Mouse (Mus musculus) limb, embryonic 12.5 days (tissue): ENCODE measurements around the gene Phb2. TPM values are rescaled to one million over a fixed set of nuclear protein-coding genes. Genes with fewer than 3 reads are reported as not detected.
"Not testable (repeated sequence)": the region's sequence is repeated elsewhere in the genome, so short reads cannot be mapped to it uniquely, and the experiment has no call there.

Experiments used
- ATAC-seq: fragments of 200-750 bp; cut with Nextera tagmentation; 2 replicates; pipeline ENCODE4 v1.8.0; 2017; ENCODE audit warnings: low read depth, moderate TSS enrichment; ENCODE audit not compliant: insufficient number of reproducible peaks, insufficient read depth, low FRiP score, low TSS enrichment
- H3K27ac ChIP-seq: fragments of 300-500 bp; sonication (generic); 2 replicates; pipeline ENCODE4 v1.5.1; 2016; ENCODE audit warnings: mild to moderate bottlenecking, moderate library complexity
- H3K27me3 ChIP-seq: fragments of 300-500 bp; sonication (generic); 2 replicates; pipeline ENCODE4 v1.6.1; 2016; ENCODE audit warnings: mild to moderate bottlenecking, moderate library complexity
- H3K36me3 ChIP-seq: fragments of 300-500 bp; sonication (generic); 2 replicates; pipeline ENCODE4 v1.6.1; 2016; ENCODE audit warnings: mild to moderate bottlenecking, moderate library complexity
- H3K4me1 ChIP-seq: fragments of 300-500 bp; sonication (generic); replicated peaks from 2 replicates; pipeline ENCODE4 v1.6.1; 2016
- H3K4me2 ChIP-seq: fragments of 300-500 bp; sonication (generic); 2 replicates; pipeline ENCODE4 v1.6.1; 2016; ENCODE audit warnings: mild to moderate bottlenecking, moderate library complexity
- H3K4me3 ChIP-seq: fragments of 300-500 bp; sonication (generic); replicated peaks from 2 replicates; pipeline ENCODE4 v1.5.1; 2016; ENCODE audit warnings: mild to moderate bottlenecking
- H3K9ac ChIP-seq: fragments of 300-500 bp; sonication (generic); replicated peaks from 2 replicates; pipeline ENCODE4 v1.6.1; 2016; ENCODE audit warnings: mild to moderate bottlenecking, moderate library complexity
- H3K9me3 ChIP-seq: fragments of 300-500 bp; sonication (generic); 2 replicates; pipeline ENCODE4 v1.6.1; 2016; ENCODE audit warnings: mild to moderate bottlenecking, moderate library complexity
- WGBS: fragments of 180-500 bp; shearing (Covaris S2); methylation state at CpG from one replicate; pipeline ENCODE4 v1.1.7; 2016; 5-methylcytosine and 5-hydroxymethylcytosine counted together
- polyA plus RNA-seq: library from polyadenylated mRNA; unstranded; fragments of >200 nt; fragmentation: Nextera tagmentation; extraction: Ambion mirVana; gene quantifications from 2 replicates; pipeline ENCODE4 v1.2.1, GENCODE M21; 2016

Gene Phb2
- polyA plus RNA-seq, 1 experiment from 2014 or later, result 367 TPM

DNA sequence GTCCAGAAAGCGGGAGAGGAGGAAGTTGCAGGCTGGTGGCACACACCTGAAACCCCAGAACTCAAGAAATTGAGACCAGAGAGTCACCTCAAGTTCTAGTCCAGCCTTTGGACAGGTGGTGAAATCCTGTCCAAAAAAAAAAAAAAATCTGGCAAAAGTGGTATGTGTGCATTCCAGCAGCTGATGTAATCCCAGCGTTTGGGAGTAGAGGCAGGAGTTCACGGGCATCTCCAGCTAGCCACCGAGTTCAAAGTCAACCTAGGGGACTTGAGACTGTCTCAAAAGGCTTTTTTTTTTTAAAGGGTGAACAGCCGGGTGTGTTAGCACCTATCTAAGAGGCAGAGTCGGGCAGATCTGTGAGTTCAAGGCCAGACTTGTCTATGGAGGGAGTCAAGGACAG is 36.0 kb upstream of the Phb2 start:
- no peak overlapping the region for H3K27ac ChIP-seq
- no peak overlapping the region for H3K9ac ChIP-seq
- no peaks in the 10 kb centered on the region; the same call in 1 of the 2 replicates for H3K9me3 ChIP-seq
- H3K36me3 ChIP-seq, result peaks cover 15% of the 10 kb centered on the region; the same call in 1 of the 2 replicates
- H3K27me3 ChIP-seq, result no peaks in the 10 kb centered on the region
- ATAC-seq, result no peak
- no peak overlapping the region for H3K4me2 ChIP-seq
- 90% methylated on average over 6 of the region's 6 CpGs for WGBS
- H3K4me1 ChIP-seq, result peaks cover 16% of the 10 kb centered on the region
- no peak overlapping the region for H3K4me3 ChIP-seq

- Histone ChIP-seq H3K9me3 (no peaks in the 10 kb centered on the region; the same call in 1 of the 2 replicates), H3K27me3 (no peaks in the 10 kb centered on the region), H3K4me3 (no peak overlapping the region), H3K9ac (no peak overlapping the region), H3K27ac (no peak overlapping the region), H3K4me1 (no peaks in the 10 kb centered on the region), H3K36me3 (peaks cover 15% of the 10 kb centered on the region; the same call in 1 of the 2 replicates), H3K4me2 (no peak overlapping the region)
- 94% methylated on average over 7 of the region's 7 CpGs for WGBS
- no peak for ATAC-seq
Observed at GRCm38 (mm10) chr6:124678769-124679168, 33.4 kb upstream of the Phb2 start.

- no peak overlapping the region for H3K9ac ChIP-seq
- H3K4me2 ChIP-seq, result no peak overlapping the region
- no peaks in the 10 kb centered on the region for H3K4me1 ChIP-seq
- H3K27me3 ChIP-seq, result no peaks in the 10 kb centered on the region
- ATAC-seq, result no peak
- no peak overlapping the region for H3K27ac ChIP-seq
- peaks cover 9% of the 10 kb centered on the region; the same call in 1 of the 2 replicates for H3K36me3 ChIP-seq
- 90% methylated on average over 3 of the region's 3 CpGs for WGBS
- no peaks in the 10 kb centered on the region; the same call in 1 of the 2 replicates for H3K9me3 ChIP-seq
- H3K4me3 ChIP-seq, result no peak overlapping the region
Observed at GRCm38 (mm10) chr6:124679486-124679885, 32.6 kb upstream of the Phb2 start.

- not testable (repeated sequence) for H3K27ac ChIP-seq, H3K9me3 ChIP-seq, H3K4me3 ChIP-seq, H3K36me3 ChIP-seq, H3K4me1 ChIP-seq, H3K9ac ChIP-seq, ATAC-seq, H3K4me2 ChIP-seq, H3K27me3 ChIP-seq
- 82% methylated on average over 6 of the region's 6 CpGs for WGBS
Observed at GRCm38 (mm10) chr6:124682291-124682690, 29.8 kb upstream of the Phb2 start.

GRCm38 (mm10) chr6:124683591-124684417 is 28.3 kb upstream of the Phb2 start:
- Histone ChIP-seq H3K36me3 (no peaks in the 10 kb centered on the region), H3K9ac (no peak overlapping the region), H3K9me3 (no peaks in the 10 kb centered on the region), H3K27me3 (no peaks in the 10 kb centered on the region), H3K4me2 (no peak overlapping the region), H3K4me3 (no peak overlapping the region), H3K4me1 (no peaks in the 10 kb centered on the region), H3K27ac (no peak overlapping the region)
- 69% methylated on average over 14 of the region's 14 CpGs for WGBS
- no peak for ATAC-seq

DNA sequence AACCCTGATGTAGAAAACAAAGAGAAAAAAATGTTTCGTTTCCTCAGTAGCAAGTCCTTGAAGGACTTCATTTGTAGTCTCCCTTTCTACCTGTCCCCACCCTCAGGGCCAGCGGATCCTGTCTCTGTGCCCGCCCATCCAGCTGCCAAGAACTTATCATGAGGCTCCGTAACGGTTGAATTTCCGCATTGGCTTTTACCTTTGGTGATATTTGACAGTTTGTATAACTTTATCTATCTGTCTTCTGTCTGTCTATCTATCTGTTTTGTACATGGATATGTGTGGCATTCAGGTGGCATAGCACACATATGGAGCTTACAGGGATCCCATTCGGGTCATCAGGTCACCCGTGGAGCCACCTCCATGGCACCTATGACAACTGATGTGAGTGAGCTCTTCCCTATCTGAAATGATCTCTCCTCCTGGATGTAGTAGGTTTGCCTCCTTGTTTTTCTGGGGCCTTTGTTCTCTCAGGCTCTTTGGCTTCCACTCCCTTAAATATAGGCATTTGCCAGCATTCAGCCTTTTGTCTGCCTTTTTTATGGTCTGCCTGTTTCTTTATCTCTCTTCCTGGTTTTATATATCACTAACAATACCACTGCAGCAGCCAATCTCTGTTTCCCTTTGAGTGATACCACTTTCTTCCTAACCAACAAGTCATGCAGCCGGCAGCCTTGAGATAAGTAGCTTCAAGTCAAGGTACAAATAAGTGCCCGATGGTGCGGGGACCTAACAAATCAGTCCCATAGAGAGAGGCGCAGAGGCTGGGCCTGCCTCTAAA is 26.3 kb upstream of the Phb2 start:
- Histone ChIP-seq H3K4me3 (no peak overlapping the region), H3K4me1 (no peaks in the 10 kb centered on the region), H3K27me3 (no peaks in the 10 kb centered on the region), H3K9ac (no peak overlapping the region), H3K27ac (no peak overlapping the region), H3K4me2 (no peak overlapping the region), H3K9me3 (no peaks in the 10 kb centered on the region), H3K36me3 (no peaks in the 10 kb centered on the region)
- 90% methylated on average over 12 of the region's 12 CpGs for WGBS
- ATAC-seq, result no peak

- WGBS, result 80% methylated on average over 1 of the region's 1 CpGs
Observed at GRCm38 (mm10) chr6:124686644-124687043, 25.5 kb upstream of the Phb2 start.

DNA sequence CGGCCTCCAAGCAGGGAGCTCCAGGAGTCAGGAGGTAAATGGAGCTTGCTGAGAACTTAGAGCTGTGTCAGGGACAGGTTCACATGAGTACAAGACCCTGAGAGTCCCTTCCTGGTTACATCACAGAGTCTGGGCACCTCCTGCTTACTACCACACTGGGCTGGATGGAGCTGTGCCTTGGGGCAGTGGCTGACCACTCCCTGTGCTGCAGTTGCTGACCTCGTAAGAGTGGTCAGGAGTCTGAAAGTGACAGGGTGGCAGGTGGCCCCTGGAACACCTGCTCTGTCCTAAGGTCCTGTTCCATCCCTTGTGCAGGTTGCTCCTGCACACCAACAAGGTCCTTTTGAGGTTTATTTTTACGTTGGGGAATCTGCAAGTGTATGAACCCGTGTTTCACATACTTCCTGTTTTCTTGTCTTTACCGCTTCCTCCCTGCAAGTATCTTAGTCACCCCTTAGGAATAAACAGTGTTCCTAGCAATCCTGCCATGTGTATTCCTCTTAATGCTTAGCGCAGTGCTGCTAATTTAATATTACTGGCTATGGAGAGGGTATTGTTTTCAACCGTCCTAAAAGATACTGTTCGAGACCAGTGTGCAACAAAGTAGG is 23.9 kb upstream of the Phb2 start:
- H3K9me3 ChIP-seq, result no peaks in the 10 kb centered on the region
- 85% methylated on average over 8 of the region's 8 CpGs for whole genome bisulfite sequencing
- H3K4me2 ChIP-seq, result no peak overlapping the region
- H3K36me3 ChIP-seq, result no peaks in the 10 kb centered on the region
- no peak for ATAC-seq
- no peak overlapping the region for H3K27ac ChIP-seq
- no peak overlapping the region for H3K9ac ChIP-seq
- H3K4me3 ChIP-seq, result no peak overlapping the region
- H3K27me3 ChIP-seq, result no peaks in the 10 kb centered on the region
- peaks cover 3% of the 10 kb centered on the region; the same call in 1 of the 2 replicates for H3K4me1 ChIP-seq

More at GRCm38 (mm10) chr6:124686644-124687043, 25.5 kb upstream of the Phb2 start:
- not testable (repeated sequence) for ATAC-seq, H3K27me3 ChIP-seq, H3K4me2 ChIP-seq, H3K27ac ChIP-seq, H3K9me3 ChIP-seq, H3K36me3 ChIP-seq, H3K4me3 ChIP-seq, H3K4me1 ChIP-seq, H3K9ac ChIP-seq

DNA sequence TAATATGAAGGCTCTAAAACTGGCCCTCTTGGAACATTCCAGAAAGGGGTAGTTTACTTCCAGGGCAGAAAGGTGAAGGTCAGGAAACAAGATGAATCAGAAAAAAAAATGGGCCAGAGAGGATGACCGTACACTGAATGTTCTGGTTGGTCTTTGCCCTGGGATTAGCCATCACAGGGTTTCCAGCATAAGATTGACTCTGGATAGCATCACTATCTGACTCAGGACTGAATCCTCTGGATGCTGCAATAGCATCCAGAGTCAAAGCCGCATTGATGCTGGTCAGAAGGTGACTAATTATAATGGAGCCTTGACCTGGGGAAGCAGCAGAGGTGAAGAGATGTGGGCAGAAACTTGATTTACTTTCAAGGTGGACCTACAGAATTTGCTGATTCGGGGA is 23.1 kb upstream of the Phb2 start:
- 93% methylated on average over 3 of the region's 3 CpGs for WGBS
- H3K9ac ChIP-seq, result no peak overlapping the region
- no peaks in the 10 kb centered on the region for H3K36me3 ChIP-seq
- H3K4me3 ChIP-seq, result no peak overlapping the region
- no peaks in the 10 kb centered on the region for H3K27me3 ChIP-seq
- H3K27ac ChIP-seq, result no peak overlapping the region
- H3K4me2 ChIP-seq, result no peak overlapping the region
- peaks cover 8% of the 10 kb centered on the region; the same call in 1 of the 2 replicates for H3K4me1 ChIP-seq
- H3K9me3 ChIP-seq, result no peaks in the 10 kb centered on the region
- no peak for ATAC-seq

DNA sequence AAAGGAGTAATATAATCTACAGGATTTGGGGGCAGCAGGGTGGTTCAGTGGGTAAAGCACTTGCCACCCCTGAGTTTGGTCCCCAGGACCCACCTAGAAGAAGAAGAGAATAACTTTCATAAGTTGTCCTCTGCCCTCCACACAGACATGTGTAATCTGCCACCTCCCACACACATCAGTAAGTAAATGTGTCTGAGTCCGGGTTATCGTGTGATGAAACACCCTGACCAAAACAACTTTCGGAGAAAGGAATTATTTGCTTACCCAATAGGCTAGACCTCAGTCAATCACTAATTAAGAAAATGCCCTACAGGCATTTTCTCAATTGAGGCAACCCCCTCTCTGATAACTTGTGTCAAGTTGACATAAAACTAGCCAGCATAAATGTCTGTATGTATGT is 21.6 kb upstream of the Phb2 start:
- Histone ChIP-seq H3K9me3 (no peaks in the 10 kb centered on the region), H3K27me3 (no peaks in the 10 kb centered on the region), H3K27ac (no peak overlapping the region), H3K9ac (no peak overlapping the region), H3K4me1 (peaks cover 14% of the 10 kb centered on the region; the same call in 1 of the 2 replicates), H3K36me3 (peaks cover under 1% of the 10 kb centered on the region; the same call in 1 of the 2 replicates), H3K4me2 (no peak overlapping the region), H3K4me3 (no peak overlapping the region)
- WGBS, result 97% methylated on average over 3 of the region's 3 CpGs
- ATAC-seq, result no peak
